Mouse (Mus musculus): ENCODE measurements around the gene Cnpy1. TPM values are rescaled to one million over a fixed set of nuclear protein-coding genes. Genes with fewer than 3 reads are reported as not detected.

The Cnpy1 gene
- total RNA-seq, 2 experiments from 2014 or later: not detected

- no peak for TF ChIP-seq CTCF (IDR thresholded peaks at IDR 0.05)
- intact Hi-C loops (cut with DNase I): no loop called here
Measured at GRCm38 (mm10) chr5:28259385-28259784, 13.8 kb upstream of the Cnpy1 start.

GRCm38 (mm10) chr5:28257816-28258215, 12.2 kb upstream of the Cnpy1 start:
- intact Hi-C loops (cut with DNase I): no loop called here
- no peak overlapping the region for H3K4me3 ChIP-seq
- no peak overlapping the region for H3K27ac ChIP-seq
- no peak for DNase-seq
- no peak for TF ChIP-seq CTCF (IDR thresholded peaks at IDR 0.05)

More at GRCm38 (mm10) chr5:28259385-28259784, 13.8 kb upstream of the Cnpy1 start:
- DNase-seq: no peak
- no peak overlapping the region for H3K4me3 ChIP-seq
- H3K27ac ChIP-seq: no peak overlapping the region

GRCm38 (mm10) chr5:28252999-28253398, 7.4 kb upstream of the Cnpy1 start:
- no peak overlapping the region for H3K27ac ChIP-seq
- intact Hi-C loops (cut with DNase I): no loop called here
- H3K4me3 ChIP-seq: no peak overlapping the region

GRCm38 (mm10) chr5:28252260-28252659, 6.7 kb upstream of the Cnpy1 start:
- Histone ChIP-seq H3K27ac (no peak overlapping the region), H3K4me3 (no peak overlapping the region)
- TF ChIP-seq CTCF (IDR thresholded peaks at IDR 0.05): no peak
- DNase-seq: no peak
- intact Hi-C loops (cut with DNase I): no loop called here

More at GRCm38 (mm10) chr5:28252999-28253398, 7.4 kb upstream of the Cnpy1 start:
- no peak for TF ChIP-seq CTCF (IDR thresholded peaks at IDR 0.05)
- no peak for DNase-seq

DNA sequence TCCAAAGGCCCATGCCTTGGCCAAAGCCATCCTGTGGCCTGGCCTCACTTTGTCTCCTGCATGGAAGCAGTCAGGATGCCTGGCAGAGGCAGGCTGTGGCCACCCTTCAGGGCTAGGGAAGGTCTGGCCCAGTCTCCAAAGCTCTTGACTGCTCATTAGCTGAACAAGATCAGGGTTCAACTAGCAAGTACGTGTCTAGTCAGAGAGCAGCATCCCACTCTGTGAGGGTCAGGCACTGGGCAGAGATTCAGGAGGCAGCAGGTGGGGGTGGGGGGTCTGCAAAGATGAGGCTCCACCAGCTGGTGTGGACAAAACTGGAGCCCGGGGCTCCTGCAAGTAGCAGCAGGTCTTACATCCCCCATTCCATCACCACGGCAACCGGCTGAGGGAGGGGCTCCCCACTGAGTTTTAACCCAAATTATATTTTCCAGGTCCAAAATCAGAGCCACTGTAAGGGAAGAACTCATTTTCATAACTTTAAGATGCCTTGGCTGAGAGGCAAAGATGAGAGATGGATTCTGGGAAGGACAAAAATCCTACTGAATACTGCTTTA, 5.7 kb upstream of the Cnpy1 start:
- intact Hi-C loops (cut with DNase I): no loop called here
- DNase-seq: no peak
- H3K27ac ChIP-seq: no peak overlapping the region
- no peak for TF ChIP-seq CTCF (IDR thresholded peaks at IDR 0.05)
- H3K4me3 ChIP-seq: no peak overlapping the region

DNA sequence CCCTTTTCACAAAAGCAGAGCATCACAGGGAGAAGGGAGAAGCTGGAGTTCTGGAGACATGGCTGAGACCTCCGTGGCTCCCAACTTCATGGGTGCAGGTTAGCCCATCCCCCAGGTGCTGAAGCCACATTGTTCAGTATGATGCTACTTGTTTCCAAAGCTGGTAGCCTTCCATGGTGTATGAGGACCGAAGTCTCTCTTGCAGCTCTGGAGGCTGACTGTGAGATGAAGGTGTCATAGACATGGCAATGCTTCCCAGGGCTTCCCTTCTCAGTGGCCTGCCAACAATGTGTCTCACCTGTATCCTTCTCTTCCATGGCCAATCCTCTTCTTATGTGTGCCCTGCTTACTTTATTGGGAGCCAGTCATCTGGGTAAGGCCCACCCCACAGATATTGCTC, 4.9 kb upstream of the Cnpy1 start:
- DNase-seq: no peak
- no peak overlapping the region for H3K27ac ChIP-seq
- TF ChIP-seq CTCF (IDR thresholded peaks at IDR 0.05): no peak

DNA sequence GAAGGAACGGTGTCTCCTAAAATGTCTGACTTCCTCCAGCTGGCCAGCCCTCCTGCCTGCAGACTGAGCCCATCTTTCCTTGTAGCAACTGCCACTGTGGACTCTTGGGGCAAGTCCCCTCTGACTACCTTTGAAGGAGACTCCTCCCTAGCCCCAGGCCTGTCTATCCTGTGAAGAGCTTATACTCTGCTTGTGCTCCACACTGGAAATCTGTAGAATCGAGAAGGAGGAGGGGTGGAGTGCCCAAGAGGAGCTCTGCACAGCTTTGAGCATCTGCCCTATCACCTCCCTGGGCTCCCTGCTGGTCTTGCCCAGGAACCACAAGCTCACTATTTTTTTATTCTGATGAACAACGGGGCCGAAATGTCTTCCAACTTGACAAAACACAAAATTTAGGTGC, 485 bp downstream of the Cnpy1 start:
- no peak overlapping the region for H3K4me3 ChIP-seq
- TF ChIP-seq CTCF (IDR thresholded peaks at IDR 0.05): no peak
- no peak for DNase-seq
- intact Hi-C loops (cut with DNase I): no loop called here
- H3K27ac ChIP-seq: no peak overlapping the region

More for the DNA sequence above, 4.9 kb upstream of the Cnpy1 start:
- H3K4me3 ChIP-seq: no peak overlapping the region
- intact Hi-C loops (cut with DNase I): no loop called here

GRCm38 (mm10) chr5:28243501-28244177, 2.0 kb downstream of the Cnpy1 start:
- TF ChIP-seq CTCF (IDR thresholded peaks at IDR 0.05): no peak
- intact Hi-C loops (cut with DNase I): no loop called here
- no peak for DNase-seq

DNA sequence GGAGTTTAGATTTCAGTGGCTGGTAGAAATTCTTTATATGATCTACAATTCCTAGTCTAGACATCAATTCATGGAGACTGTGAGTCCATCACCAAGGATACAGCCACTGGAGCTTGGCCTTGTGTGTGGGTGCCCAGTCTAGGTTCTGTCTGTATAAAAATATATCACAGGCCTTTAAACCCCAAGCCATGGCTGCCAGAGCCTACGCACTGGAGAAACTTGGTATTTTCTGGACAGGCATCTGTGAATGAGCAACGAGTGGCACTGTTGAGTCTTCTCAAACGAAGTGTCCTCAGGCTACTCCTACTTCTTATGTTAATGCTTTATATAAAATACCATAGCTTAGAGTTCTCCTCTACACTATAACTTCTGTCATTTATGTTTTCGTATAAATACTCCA, 4.2 kb downstream of the Cnpy1 start:
- Histone ChIP-seq H3K4me3 (no peak overlapping the region), H3K27ac (no peak overlapping the region)
- no peak for TF ChIP-seq CTCF (IDR thresholded peaks at IDR 0.05)
- intact Hi-C loops (cut with DNase I): no loop called here
- no peak for DNase-seq

More at GRCm38 (mm10) chr5:28243501-28244177, 2.0 kb downstream of the Cnpy1 start:
- Histone ChIP-seq H3K27ac (no peak overlapping the region), H3K4me3 (no peak overlapping the region)

- Histone ChIP-seq H3K27ac (no peak overlapping the region), H3K4me3 (no peak overlapping the region)
- no peak for DNase-seq
- TF ChIP-seq CTCF (IDR thresholded peaks at IDR 0.05): no peak
- intact Hi-C loops (cut with DNase I): no loop called here
Measured at GRCm38 (mm10) chr5:28239829-28240228, 5.8 kb downstream of the Cnpy1 start.

GRCm38 (mm10) chr5:28238876-28239275, 6.7 kb downstream of the Cnpy1 start:
- DNase-seq: no peak
- Histone ChIP-seq H3K4me3 (no peak overlapping the region), H3K27ac (no peak overlapping the region)
- TF ChIP-seq CTCF (IDR thresholded peaks at IDR 0.05): no peak
- intact Hi-C loops (cut with DNase I): no loop called here

GRCm38 (mm10) chr5:28238152-28238551, 7.5 kb downstream of the Cnpy1 start:
- DNase-seq: no peak

DNA sequence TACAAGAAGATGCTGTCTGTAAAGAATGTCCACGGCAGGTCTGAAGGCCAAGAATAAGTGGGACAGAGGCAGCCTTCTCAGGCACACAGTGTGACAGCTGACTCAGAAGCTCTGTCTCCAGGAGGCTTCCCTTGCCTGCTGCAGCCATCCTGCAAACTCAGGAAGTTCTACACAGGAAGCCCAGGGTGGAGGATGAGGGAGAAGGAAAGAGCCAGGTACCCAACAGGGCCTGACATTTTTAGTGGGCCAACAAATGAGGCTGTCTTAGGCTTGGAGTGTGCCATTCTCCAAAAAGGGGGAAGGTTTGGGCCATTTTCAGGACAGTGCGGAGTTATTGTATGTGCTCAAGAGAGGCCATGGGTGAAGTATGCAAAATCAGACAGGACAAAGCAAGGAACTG, 7.9 kb downstream of the Cnpy1 start:
- H3K27ac ChIP-seq: no peak overlapping the region
- DNase-seq: no peak
- no peak for TF ChIP-seq CTCF (IDR thresholded peaks at IDR 0.05)
- intact Hi-C loops (cut with DNase I): no loop called here
- H3K4me3 ChIP-seq: no peak overlapping the region

More at GRCm38 (mm10) chr5:28238152-28238551, 7.5 kb downstream of the Cnpy1 start:
- Histone ChIP-seq H3K27ac (no peak overlapping the region), H3K4me3 (no peak overlapping the region)
- intact Hi-C loops (cut with DNase I): no loop called here
- TF ChIP-seq CTCF (IDR thresholded peaks at IDR 0.05): no peak

DNA sequence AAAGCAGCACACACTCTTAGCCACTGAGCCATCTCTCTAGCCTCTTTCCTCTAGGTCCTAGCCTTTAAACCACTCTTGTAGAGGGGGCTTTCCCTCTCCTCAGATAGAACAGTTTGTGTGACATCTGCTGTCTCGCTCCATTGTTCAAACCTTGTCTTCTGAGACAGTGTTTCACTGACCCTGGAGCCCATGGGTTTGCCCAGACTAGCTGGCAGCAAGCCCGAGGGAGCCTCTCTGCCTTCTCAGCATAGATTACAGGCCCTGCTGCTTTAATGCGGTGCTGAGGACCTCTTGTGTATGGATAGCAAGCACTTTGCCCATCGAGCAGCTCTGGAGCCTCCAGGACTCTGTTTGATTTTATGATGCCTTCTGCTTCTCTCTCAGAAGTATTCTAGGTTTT, 8.6 kb downstream of the Cnpy1 start:
- Histone ChIP-seq H3K4me3 (no peak overlapping the region), H3K27ac (no peak overlapping the region)
- no peak for TF ChIP-seq CTCF (IDR thresholded peaks at IDR 0.05)
- intact Hi-C loops (cut with DNase I): no loop called here
- no peak for DNase-seq

All from gastrocnemius, adult 2 months (tissue).